Mouse (Mus musculus) frontal cortex, postnatal 10 days (tissue): Measurements from ENCODE around the gene Slc2a4.
A peak's percentile ranks its signal among the peaks of the same experiment; 100 is the strongest.

ENCODE experiments used
- DNase-seq, 2 experiments: peaks; one replicate each; pipeline ENCODE4 v3.0.0; 2022; ENCODE audit warnings: low spot score in 2 of 2, mixed read lengths in 1 of 2

The Slc2a4 gene

DNA sequence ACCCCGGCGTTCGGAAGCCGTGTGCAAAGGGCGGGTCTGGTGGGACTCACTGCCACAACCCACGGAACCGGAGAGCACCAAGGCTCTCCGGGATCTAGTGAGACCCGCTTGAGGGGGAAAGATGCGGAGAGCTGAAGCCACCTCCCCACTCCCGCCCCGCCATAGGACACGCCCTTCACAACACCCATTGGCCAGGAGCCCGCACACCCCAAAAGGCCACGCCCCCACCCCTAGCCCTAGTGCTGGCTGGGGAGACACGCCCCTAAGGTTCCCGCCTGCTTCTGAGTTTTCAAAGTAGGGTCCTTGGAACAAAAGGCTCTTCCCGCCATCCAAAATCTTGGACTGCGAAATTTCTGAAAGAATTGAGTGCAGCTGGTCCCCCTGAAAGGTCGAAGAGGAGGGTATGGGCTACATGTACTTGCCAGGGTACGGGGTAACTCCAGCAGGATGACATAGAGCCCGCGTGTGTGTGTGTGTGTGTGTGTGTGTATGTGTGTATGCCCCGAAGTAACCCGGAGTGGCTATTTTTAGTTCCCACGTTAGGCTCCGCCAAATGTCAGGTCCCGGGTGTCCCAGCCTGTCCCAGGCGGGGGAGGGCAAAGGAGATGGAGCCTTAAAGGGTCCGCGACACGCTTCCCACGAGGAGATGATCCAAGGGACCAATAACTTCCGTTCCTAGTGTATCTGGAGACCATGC lies at the start of gene Slc2a4:
Gene Slc2a4 (minus strand): TSS at position 123 of the 697 bp plus-strand sequence.
- DNase-seq: peak; percentile 78 to 79

DNA sequence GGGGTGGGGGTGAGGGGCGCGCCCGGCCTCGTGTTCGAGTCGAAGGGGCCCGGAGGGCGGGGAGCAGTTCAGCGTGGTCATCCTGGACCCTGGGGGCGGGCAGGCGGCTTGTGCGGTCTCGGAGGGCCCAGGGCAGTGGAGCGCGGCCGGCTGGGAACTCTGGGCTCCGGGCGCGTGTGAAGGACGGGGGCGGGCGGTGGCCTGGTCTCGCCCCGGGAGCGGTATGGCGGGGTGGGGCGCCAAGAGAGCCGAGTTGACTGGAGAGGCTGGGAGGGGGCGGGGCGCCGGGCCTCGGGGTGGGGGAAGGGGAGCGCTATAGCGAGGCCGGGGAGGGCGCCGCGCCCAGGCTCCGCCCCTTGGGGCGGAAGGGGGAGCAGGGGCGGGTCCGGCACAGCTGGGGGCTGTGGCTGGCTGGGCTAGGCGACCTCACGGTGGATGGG lies 49.1 kb upstream of the Slc2a4 start:
- peak; percentile 73 to 76 for DNase-seq

DNA sequence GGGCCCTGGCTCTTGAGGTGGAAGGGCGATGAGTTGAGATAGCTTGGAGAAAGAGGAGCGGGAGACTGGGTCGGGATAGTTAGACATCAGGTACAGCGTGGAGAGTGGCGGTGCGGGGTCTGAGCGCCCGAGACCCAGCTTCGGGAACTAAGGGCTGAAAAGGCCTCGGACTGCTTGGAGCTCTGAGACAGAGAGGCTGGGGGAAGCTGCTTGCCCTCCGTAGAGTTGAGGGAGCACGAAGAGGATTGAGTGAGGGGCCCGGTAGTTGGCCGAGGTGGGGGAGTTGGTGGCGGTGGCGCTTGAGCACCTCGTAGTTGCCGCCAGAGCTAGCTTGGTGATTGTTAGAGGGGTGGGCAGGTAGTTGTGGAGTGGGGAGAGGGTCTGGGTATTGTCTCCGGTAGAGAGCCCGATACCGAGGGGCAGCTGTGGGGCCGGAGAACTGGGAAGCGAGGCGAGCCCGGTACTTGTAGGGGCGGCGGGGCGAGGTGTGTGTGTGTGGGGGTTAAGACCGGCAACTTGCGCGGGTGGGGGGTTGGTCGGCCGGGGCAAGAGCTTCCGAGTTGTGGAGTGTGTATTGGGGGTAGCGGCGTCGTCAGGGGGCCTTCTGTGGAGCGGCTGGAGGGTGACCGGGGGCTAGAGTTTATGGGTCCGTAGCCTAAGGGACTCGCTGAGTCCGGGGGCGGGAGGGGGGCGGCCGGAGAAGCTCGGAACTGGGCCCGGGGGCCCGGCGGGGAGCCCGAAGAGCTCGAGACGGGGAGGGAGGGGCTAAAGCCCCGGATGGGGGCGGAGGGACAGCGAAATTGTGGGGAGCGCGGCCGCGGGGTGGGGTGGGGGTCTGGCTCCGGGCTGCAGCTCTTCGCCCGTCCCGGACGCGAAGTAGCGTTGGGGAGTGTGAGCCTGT lies 48.4 kb upstream of the Slc2a4 start:
- DNase-seq: peak in 1 of 2 experiments; percentile 45

DNA sequence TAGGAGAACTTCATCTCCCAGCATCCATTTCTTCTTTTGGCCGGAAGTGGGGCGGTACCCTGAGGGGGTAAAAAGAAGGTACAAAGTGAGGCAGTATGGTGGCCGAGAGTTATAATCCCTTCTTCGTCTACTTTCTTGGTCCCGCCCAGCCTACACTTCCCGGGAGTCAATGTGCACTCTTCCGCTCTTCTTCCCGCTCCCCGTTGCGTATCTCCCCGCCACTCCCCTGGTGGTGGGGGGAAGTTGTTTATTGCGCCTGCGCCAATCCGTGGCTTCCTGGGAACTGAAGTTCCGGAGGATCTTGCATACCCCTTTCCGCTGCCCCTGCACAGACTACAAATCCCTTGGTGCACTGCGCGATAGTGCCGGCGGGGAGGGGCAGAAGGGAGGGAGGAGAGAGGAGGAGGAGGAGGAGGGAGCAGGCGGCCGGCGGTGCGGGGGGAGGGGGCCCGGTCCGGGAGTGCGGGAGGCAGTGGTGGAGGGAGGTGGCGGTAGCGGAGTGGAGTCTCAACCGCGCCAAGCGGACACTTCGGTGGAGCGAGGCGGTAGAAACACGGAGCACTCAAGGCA lies 47.5 kb upstream of the Slc2a4 start, which contains the start of gene Phf23:
Gene Phf23 (plus strand): TSS at position 387 of the 570 bp plus-strand sequence.
- DNase-seq: peak; percentile 96 to 99

DNA sequence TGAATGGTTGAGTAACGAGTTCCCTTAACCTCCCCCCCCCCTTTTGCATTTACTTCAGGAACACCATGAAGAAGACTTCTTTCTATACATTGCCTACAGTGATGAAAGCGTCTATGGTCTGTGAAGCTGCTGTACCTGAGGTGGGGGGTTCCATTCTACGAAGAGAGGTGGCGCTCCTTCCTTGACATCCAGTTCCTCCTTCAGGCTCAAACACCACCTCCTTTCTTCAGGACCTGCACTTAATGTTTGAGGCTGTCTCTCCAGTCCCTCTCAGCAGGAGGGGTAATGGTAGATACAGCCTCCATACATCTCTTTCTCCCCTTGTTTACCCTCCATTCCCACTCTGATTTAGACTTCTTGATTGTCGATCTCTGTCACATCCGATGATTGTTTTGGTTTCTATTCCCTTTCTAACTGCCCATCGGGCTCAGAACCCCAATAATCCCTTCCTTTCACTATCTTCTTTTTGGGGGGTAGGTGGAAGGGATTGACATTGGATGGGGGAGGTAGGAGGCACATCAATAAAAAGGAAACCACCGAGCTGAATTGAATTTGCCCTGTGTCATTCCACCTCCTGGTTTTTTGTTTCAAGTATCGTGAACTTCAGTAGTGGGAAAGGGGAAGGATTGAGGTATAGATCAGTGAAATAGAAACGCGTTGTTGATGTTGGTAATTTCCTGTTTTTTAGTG lies 46.6 kb upstream of the Slc2a4 start:
- no peak for DNase-seq

DNA sequence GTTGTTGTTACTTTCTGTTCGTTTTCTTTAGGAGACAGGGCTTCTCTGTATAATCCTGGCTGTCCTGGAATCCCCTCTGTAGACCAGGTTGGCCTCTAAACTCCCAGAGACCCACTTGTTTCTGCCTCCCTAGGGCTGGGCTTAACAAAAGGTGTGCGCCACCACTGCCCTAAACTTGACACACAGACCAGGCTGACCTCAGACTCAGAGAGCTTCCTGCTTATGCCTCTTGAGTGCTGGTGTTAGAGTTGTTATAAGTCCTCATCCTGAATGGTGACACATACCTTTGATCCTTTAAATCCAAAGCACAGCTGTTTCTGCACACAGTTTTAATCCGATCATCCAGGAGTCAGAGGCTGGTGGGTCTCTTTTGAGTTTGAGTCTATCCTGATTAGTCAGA lies 44.9 kb upstream of the Slc2a4 start:
- no peak for DNase-seq

DNA sequence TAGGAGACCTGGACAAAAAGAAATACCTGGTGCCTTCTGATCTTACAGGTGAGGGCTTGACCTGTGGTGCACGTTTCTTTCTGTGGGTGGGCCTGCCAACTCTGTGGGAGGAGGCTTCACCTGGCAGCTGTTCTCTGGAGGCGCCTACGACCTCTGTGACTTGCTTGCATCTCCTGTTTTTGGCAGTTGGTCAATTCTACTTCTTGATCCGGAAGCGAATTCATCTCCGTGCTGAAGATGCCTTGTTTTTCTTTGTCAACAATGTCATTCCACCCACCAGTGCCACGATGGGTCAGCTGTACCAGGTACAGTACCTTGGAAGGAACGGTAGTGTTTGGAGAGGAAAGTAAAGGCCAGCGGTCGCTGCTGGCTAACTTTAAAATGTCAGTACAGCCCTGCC lies 44.4 kb upstream of the Slc2a4 start:
- no peak for DNase-seq

DNA sequence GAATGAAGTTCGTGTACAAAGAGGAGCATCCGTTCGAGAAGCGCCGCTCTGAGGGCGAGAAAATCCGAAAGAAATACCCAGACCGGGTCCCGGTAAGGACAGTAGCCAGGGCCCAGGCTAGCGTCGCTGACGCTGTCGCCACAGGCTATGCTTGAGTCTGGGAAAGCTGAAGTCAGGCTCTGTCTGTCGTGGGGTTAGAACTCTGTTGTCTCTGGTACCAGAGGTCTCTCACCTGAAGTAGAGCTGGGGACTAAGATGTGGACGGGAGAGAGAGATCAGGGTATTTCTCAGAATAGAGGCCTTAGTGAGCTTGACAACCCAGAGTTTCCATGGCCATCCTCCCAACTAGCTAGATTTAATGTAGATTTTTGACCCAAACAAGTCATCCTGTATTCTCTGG lies 43.7 kb upstream of the Slc2a4 start:
- DNase-seq: no peak

DNA sequence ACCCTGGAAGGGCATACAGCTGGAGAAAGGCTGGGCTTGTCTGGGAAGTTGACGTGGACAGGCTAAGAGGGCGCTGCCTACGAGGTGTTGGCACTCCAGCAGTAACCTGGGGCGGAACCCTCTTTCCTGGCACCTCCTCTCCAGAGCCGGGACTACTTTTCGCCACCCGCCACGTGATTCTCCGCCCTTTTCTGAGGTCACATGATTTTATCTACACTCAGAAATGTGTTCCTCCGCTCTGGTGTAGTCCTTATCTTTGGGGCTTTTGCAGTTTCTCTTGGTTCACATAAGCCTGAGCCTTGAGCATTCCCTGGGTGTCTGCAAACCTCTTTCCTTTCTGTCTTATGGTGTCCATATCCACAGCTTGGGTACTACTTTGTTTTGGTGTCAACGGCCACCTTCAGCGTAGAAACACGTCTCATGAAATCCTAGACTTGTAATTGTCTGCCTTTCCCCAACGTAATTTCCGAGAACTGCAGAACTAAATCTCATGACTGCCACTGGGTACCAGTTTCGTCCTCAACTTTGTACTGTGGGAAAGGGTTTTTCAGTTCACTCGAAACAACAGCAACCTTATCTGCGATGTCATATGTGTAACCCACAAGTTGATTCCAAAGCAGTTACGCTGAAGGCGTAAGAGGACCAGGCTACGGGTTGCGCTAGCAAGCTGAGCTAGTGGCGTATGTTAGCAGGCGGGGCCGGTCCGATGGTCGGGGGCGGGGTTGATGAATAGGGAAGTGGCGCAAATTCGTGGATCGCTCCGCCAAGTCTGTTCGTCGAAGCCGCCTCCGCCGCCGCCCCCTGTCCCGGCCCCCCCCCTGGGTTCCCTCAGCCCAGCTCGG lies 43.1 kb upstream of the Slc2a4 start, which contains the start of gene Gabarap:
Gene Gabarap (plus strand): TSS at position 294 of the 842 bp plus-strand sequence.
- DNase-seq: peak; percentile 92 to 94

DNA sequence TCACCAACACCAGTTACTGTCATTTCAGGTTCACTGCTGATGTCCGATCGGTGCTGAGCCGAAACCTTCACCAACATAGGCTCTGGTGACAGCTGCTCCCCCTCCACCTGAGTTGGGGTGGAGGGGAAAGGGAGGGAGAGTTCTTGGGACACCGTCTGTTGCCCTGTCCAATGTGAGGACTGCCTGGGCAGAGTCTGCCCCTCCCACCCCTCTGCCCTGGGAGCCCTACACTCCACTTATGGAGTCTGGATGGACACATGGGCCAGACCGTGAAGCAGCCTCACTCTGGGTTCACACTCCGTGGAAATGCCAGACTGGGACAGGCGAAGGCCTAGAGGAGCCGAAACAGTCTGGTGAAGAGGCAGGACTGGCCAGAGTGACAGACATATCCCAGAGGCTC lies 42.0 kb upstream of the Slc2a4 start:
- DNase-seq: no peak

DNA sequence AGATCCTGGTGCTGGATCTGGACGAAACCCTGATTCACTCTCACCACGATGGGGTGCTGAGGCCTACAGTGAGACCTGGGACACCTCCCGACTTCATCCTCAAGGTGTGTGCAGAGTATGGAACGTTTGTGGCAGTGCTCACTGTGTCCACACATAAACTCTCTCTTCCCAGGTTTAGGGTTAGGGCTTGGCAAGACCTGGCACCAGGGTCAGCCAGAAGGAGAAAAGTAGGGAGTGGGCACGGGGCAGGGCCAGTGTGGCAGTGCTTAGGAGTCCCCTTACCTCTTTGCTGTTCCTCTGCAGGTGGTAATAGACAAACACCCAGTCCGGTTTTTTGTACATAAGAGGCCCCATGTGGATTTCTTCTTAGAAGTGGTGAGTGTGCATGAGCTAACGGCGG lies 36.4 kb upstream of the Slc2a4 start:
- no peak for DNase-seq

DNA sequence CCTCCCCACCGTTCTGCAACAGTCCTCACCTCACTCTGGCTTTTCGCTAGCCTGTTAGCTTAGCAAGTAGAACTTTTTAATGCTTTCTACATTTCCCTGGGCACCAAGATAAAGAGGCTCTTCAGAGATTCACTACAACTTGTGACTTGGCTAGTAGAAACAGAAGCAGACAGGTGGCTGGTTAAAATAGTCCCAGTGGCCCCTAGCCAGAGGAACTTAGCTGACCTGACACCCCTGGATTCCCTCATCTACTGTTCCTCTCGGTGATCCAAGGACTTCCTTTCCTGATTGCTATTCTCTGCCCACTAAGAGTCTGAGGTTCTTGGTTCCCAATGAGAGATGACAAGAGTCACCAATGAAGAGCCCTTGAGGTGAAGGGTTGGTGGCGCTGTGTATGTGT lies 35.4 kb upstream of the Slc2a4 start:
- no peak for DNase-seq

DNA sequence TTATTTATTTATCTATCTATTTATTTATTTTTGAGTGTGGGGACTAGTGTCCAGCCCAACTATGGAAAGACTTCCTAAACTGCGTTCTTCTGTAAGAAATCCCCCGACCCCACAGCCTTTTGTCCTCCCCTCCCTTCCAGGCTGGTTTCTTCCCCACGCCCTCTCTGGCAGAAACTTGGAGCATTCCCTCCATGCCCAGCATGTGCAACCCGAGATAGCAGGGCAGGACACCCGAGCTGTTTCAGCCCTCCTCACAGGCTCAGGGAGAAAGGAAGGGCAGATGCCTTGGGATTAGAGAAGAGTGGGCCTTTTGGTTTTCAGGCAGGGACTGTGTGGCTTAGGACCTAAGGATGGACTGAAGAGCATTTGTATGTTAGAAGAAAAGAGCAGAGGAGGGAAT lies 34.9 kb upstream of the Slc2a4 start:
- no peak for DNase-seq

DNA sequence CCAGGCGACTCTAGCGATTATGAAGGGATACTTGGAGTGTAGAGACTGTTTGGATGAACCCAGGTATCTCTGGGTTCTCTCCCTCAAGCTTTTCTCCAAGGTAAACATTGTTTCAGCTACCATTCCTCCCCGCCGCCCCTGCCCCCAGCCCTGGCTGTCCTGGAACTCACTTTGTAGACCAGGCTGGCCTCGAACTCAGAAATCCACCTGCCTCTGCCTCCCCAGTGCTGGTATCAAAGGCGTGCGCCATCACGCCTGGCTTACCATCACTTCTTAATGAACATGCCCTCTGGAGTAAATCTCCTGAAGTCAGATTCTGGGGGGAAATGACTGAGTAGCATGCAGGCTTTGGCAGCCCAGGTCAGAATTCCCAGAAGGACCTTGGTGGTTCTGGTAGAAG lies 34.2 kb upstream of the Slc2a4 start, which contains the start of gene Elp5:
Gene Elp5 (minus strand): TSS at position 293 of the 400 bp plus-strand sequence.
- no peak for DNase-seq

DNA sequence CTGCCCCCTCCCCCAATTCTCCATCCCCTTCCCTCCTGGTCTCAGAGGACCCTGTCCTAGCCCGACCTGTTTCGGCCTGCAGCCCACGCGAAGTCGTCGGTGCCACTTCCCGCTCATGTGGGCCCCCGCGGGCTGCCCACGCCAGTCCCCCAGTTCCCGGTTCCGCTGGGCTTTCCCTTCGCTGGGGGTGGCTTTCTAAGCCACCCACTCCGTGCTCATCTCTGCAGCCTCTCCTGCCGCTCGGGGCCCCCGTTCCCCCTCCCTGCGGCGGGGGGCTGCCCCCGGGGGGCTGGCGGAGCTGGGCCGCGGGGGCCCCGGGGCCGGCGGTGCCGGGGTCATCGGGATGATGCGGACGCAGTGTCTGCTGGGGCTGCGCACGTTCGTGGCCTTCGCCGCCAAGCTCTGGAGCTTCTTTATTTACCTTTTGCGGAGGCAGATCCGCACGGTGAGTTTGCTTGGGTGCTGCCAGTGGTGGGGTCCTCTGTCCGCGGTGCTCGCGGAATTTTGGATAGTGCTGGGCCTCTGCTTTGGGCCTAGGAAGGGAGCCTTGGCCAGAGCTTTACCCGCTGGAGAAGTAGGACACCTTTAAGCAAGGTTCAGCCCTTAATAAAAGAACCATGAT lies 33.3 kb upstream of the Slc2a4 start, which contains the start of gene Ctdnep1:
Gene Ctdnep1 (plus strand): TSS at position 16 of the 622 bp plus-strand sequence.
- no peak for DNase-seq

DNA sequence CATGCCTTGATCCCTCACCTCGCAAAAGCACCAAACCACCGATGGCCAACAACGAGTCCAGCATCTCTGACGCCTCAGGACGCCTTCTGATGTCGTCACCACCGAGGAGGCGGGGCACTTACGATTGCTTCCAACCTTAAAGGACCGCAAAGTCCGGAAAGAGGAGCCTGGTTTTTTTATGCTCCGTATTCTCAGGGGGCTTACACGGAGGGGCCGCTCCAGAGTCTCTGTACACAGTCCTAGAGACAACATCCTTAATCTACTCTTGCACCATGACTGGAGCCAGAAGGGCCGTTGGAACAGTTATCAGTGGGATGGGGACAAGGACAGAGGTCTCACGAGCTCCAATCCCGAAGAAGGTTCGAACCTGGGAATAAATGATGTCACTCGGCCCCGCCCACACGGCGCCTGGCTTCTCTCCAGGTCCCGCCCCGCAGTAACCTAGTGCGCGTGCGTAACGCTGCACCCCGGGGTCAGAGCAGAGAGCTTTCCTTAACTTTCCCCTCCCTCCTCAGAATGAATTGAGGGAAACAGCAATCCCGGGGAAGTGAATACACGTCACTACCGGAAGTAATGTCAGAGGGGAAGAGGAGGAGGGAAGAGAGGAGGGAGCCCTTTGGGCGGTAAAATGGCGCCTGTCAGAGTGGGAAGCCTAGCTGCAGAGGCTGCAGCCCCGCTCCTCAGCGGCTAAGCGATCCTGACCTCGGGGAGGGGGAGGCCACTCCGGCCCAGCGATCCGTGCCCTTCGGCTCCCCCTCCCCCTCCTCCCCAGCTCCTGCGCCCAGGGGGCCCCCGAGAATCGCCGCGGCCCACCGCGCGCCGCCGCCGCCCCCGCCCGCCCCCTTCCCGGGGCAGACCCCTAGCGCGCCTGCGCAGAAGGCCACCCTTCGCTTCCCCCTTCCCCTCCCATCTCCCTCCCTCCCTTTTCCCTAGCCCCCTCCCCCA lies 32.5 kb upstream of the Slc2a4 start:
- peak; percentile 98 for DNase-seq

DNA sequence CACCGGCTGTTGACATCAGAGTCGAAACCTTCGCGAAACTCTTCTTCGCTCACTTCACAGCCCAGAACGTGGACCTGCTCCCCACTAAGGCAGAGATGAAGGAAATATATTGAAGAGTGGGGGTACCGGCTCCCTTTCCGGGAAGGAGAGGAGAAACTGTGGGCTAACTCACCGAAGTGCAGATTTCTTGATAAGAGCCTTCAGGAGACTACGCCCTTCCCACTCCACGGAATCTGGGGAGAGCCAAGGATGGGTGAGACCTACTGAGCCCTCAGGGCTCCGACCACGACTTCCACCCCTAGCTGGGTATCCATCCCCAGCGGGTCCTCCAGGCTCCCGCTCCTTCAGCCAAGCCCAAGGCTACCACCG lies 31.8 kb upstream of the Slc2a4 start:
- DNase-seq: no peak

DNA sequence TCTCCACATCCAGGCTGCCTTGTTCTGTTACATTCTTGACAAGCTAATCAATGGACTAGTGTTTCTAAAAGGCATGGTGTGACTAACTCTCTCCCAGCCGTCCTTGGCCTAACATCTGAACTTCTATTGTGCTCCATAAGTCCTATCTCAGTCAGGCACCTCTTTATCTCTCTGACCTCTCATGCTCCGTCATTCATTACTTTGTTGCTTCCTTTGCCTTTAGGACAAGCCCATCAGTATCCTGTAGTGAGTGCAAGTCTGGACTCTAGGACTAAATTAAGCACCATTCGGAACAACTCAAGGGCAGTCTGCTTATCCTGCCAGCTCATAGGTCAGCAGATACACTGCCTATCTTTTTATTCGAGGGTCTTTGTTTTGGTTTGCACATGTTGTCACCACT lies 28.3 kb upstream of the Slc2a4 start:
- DNase-seq: no peak

DNA sequence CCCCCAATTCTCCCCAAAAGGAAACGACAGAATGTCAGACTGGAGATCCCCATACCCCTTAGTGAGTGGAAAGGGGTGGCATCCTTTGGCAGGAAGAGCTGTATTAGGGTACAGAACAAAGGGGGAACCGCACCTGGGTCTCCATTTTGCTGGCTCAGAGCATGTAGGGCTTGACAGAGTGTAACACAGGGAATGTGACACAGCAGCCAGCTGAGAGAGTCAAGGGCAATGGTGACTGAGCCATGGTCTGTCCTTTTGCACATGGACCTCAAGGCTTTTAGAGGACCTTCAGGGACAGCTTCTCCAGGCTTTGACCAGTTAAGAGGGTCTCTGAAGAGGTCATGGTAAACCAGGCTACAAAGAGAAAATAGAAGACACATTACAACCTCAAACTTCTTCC lies 26.9 kb upstream of the Slc2a4 start:
- DNase-seq: no peak
